Mouse (Mus musculus) erythroblast, embryonic 14.5 days (primary cell): Measurements from ENCODE around the gene Ift57.

ENCODE experiments used
- GATA1 ChIP-seq: IDR thresholded peaks from 2 replicates; pipeline ENCODE4 v1.6.1; 2012; ENCODE audit warnings: low read length, inconsistent platforms, mixed read lengths
- TAL1 ChIP-seq: IDR thresholded peaks from 3 replicates; pipeline ENCODE4 v1.6.1; 2012; ENCODE audit warnings: low read length, inconsistent platforms, mixed read lengths

DNA sequence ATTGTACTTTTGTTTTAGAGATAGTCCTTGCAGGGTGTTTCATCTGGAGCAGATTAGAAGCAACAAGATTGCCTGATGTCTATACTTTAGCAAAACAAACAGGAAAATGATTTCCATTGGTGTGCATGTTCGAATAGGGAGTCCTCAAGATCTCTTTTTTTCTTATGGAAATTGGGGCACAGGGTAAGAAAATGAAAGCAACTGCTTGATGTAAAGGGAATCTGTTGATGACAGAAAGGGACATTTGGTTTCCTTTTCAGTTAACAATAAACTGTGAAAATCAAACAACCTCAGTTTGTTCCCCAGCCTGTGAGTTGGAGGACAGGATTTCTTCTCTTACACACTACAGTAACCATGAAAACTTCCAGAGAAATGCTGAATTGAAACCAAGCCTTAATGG is 53.9 kb downstream of the Ift57 start:
- no peak for TF ChIP-seq GATA1
- TF ChIP-seq TAL1: no peak
